Mouse (Mus musculus): Measurements from ENCODE around the gene Tmem59l. TPM values are rescaled to one million over a fixed set of nuclear protein-coding genes. Genes with fewer than 3 reads are reported as not detected.
"Not testable (repeated sequence)": the region's sequence is repeated elsewhere in the genome, so short reads cannot be mapped to it uniquely, and the experiment has no call there.

Gene Tmem59l
- polyA plus RNA-seq, 1 experiment from 2014 or later, result 3.0 TPM

DNA sequence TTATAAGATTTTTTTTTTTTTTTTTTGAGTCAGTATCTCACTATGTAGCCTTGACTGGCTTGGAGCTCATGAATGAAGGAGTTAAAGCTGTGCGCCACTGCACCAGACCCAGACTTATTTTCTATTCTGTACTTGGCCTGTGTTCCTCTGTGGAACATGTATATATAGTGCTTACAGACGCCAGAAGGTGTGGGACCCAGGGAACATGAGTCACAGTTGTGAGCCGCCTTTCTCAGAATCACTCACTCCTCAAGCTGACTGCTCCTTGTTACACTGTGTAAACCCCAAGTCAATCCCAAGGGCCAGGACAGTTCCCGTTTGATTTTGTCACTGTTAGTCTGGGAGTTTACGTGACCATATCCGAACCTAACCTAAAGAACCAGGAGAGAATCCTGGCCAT lies 31.9 kb upstream of the Tmem59l start:
- 91% methylated on average over 6 of the region's 6 CpGs for WGBS
- ATAC-seq (replicated peaks; ENCODE audit: low FRiP score, low read depth) (no peak), DNase-seq (ENCODE audit: low spot score) (no peak)
- no peak overlapping the region for H3K27ac ChIP-seq
- H3K4me3 ChIP-seq (replicated peaks; ENCODE audit: low read depth, low read length), result no peak overlapping the region
- H3K27me3 ChIP-seq (ENCODE audit: insufficient read depth, low read length), result no peaks in the 10 kb centered on the region
- H3K9me3 ChIP-seq (replicated peaks; ENCODE audit: low read length), result no peaks in the 10 kb centered on the region
- H3K9ac ChIP-seq (ENCODE audit: low read depth, low read length), result no peak overlapping the region
- H3K4me2 ChIP-seq (ENCODE audit: low read length), result no peak overlapping the region
- peaks cover 12% of the 10 kb centered on the region; the same call in 1 of the 2 replicates for H3K36me3 ChIP-seq (ENCODE audit: insufficient read depth, low read length)
- H3K4me1 ChIP-seq (replicated peaks; ENCODE audit: insufficient read depth, low read length), result no peaks in the 10 kb centered on the region; the same call in 1 of the 2 replicates
- TF ChIP-seq CTCF (IDR thresholded peaks at IDR 0.05; ENCODE audit: low read depth), result no peak

DNA sequence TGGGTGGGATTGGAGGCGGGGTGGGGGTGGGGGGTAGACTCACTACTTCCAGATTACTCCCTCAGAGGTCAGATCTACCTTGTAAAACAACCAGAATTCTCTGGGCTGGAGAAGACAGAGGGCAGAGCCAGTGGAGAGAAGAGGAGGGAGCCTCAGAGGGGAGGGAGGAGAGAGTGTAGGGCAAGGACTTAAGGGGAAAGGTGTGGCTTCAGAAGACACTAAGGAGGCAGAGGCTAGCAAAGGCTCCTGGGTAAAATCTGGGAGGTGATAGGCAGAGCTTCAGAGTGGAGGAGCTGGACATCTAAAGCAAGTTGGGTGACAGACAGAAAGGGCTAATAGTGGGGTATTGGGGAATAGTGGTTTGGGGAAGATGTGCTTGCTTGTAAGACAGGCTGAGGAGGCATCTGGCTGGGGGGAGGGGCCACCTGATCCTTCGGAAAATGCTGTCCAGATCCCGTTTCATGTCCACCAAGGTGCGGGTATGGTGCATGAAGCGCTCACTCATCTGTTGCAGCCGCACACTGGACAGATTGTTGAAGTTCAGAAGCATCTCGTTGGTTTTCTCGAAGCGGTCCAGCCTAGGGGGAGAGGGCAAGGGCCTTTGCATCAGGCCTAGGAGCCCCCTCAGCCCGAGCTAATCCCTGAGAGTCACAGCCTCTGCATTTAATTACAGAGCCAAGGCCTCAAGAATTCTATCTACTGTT lies 30.9 kb upstream of the Tmem59l start:
- peaks cover 16% of the 10 kb centered on the region for H3K36me3 ChIP-seq (ENCODE audit: insufficient read depth, low read length)
- no peak overlapping the region for H3K9ac ChIP-seq (ENCODE audit: low read depth, low read length)
- no peak overlapping the region for H3K4me3 ChIP-seq (replicated peaks; ENCODE audit: low read depth, low read length)
- H3K27me3 ChIP-seq (ENCODE audit: insufficient read depth, low read length), result no peaks in the 10 kb centered on the region
- no peaks in the 10 kb centered on the region for H3K9me3 ChIP-seq (replicated peaks; ENCODE audit: low read length)
- no peak overlapping the region for H3K4me2 ChIP-seq (ENCODE audit: low read length)
- H3K4me1 ChIP-seq (replicated peaks; ENCODE audit: insufficient read depth, low read length), result no peaks in the 10 kb centered on the region; the same call in 1 of the 2 replicates
- 53% methylated on average over 10 of the region's 10 CpGs for WGBS
- TF ChIP-seq CTCF (IDR thresholded peaks at IDR 0.05; ENCODE audit: low read depth), result no peak
- ATAC-seq (replicated peaks; ENCODE audit: low FRiP score, low read depth), result no peak
- H3K27ac ChIP-seq, result no peak overlapping the region
- no peak for DNase-seq (ENCODE audit: low spot score)

DNA sequence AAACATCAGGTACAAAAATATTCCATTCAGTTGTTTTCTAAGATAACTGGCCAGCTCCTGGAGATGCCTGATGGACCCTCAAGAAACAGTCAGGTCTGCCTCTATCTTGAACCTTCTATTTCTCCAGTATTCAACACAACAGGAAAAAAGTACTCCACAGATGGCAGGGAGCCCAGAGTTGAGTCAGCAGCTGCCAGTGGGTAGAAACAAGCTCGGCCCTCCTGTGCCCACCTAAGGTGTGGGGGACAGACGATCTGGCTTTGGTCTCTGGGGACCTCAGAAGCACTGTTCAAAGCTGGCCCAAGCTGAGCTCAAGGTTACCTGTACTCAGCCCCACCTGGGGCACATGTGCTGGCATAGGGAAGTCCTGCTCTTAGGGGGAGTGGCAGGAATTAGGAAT lies 26.3 kb upstream of the Tmem59l start:
- no peak for TF ChIP-seq CTCF (IDR thresholded peaks at IDR 0.05; ENCODE audit: low read depth)
- 70% methylated on average over 2 of the region's 2 CpGs for WGBS
- no peak overlapping the region for H3K4me3 ChIP-seq (replicated peaks; ENCODE audit: low read depth, low read length)
- no peaks in the 10 kb centered on the region for H3K9me3 ChIP-seq (replicated peaks; ENCODE audit: low read length)
- 0 out of 2 replicates have a peak, but pooled peaks cover 6% of the 10 kb centered on the region for H3K4me1 ChIP-seq (replicated peaks; ENCODE audit: insufficient read depth, low read length)
- H3K9ac ChIP-seq (ENCODE audit: low read depth, low read length), result no peak overlapping the region
- DNase-seq (ENCODE audit: low spot score) (no peak), ATAC-seq (replicated peaks; ENCODE audit: low FRiP score, low read depth) (no peak)
- no peak overlapping the region for H3K27ac ChIP-seq
- H3K4me2 ChIP-seq (ENCODE audit: low read length), result no peak overlapping the region
- no peaks in the 10 kb centered on the region for H3K27me3 ChIP-seq (ENCODE audit: insufficient read depth, low read length)
- peaks cover 16% of the 10 kb centered on the region for H3K36me3 ChIP-seq (ENCODE audit: insufficient read depth, low read length)

DNA sequence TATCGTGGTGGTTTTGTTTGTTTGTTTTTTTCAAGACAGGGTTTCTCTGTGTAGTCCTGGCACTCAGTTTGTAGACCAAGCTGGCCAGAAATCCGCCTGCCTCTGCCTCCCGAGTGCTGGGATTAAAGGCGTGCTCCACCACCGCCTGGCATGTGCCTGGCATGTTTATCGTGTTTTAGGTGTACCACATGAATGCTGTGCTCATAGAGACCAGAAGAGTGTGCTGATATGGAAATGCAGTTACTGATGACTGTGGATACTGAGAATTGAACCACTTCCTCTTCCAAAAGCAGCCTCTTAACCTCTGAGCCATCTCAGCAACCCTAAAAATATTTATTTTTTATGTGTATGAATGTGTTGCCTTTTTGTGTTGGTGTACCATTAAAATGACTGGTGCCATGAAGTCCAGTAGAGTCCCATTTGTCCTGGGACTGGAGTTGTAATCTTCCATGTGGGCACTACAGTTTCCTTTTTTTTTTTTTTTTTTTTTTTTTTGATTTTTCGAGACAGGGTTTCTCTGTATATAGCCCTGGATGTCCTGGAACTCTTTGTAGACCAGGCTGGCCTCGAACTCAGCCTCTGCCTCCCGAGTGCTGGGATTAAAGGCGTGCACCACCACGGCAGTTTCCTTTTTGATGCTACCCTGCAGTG lies 25.2 kb upstream of the Tmem59l start:
- ATAC-seq (replicated peaks; ENCODE audit: low FRiP score, low read depth) (no peak), DNase-seq (ENCODE audit: low spot score) (no peak)
- TF ChIP-seq CTCF (IDR thresholded peaks at IDR 0.05; ENCODE audit: low read depth), result no peak
- Histone ChIP-seq H3K27ac (no peak overlapping the region), H3K4me3 (replicated peaks; ENCODE audit: low read depth, low read length) (no peak overlapping the region), H3K9me3 (replicated peaks; ENCODE audit: low read length) (no peaks in the 10 kb centered on the region), H3K4me2 (ENCODE audit: low read length) (no peak overlapping the region), H3K36me3 (ENCODE audit: insufficient read depth, low read length) (peaks cover 19% of the 10 kb centered on the region), H3K9ac (ENCODE audit: low read depth, low read length) (no peak overlapping the region), H3K4me1 (replicated peaks; ENCODE audit: insufficient read depth, low read length) (0 out of 2 replicates have a peak, but pooled peaks cover 6% of the 10 kb centered on the region), H3K27me3 (ENCODE audit: insufficient read depth, low read length) (no peaks in the 10 kb centered on the region)
- 92% methylated on average over 11 of the region's 11 CpGs for WGBS

DNA sequence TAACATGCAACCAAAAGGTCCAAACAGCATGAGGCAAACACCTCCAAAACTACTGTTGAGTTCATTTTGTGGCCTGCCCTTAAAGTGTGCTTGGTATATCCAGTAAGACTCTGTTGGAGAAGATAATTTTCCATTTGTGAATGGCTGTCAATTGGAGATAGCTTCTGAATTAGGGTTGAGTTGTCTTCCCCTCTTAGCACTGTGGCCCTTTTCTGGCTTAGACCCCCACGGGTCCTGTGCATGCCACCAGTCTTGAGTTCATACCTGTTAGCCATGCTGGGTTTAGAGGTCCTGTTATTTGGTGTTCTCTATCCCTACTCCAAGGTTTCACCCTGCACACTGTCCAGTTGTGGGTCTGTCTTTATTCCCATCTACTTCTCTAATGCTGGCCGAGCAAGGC lies 24.6 kb upstream of the Tmem59l start:
- H3K27me3 ChIP-seq (ENCODE audit: insufficient read depth, low read length), result no peaks in the 10 kb centered on the region
- no peaks in the 10 kb centered on the region for H3K9me3 ChIP-seq (replicated peaks; ENCODE audit: low read length)
- H3K36me3 ChIP-seq (ENCODE audit: insufficient read depth, low read length), result peaks cover 20% of the 10 kb centered on the region
- no peak overlapping the region for H3K4me3 ChIP-seq (replicated peaks; ENCODE audit: low read depth, low read length)
- no peak for DNase-seq (ENCODE audit: low spot score)
- 0 out of 2 replicates have a peak, but pooled peaks cover 6% of the 10 kb centered on the region for H3K4me1 ChIP-seq (replicated peaks; ENCODE audit: insufficient read depth, low read length)
- no peak for ATAC-seq (replicated peaks; ENCODE audit: low FRiP score, low read depth)
- 90% methylated on average over 2 of the region's 2 CpGs for WGBS
- no peak for TF ChIP-seq CTCF (IDR thresholded peaks at IDR 0.05; ENCODE audit: low read depth)
- no peak overlapping the region for H3K27ac ChIP-seq
- H3K4me2 ChIP-seq (ENCODE audit: low read length), result no peak overlapping the region
- H3K9ac ChIP-seq (ENCODE audit: low read depth, low read length), result no peak overlapping the region

DNA sequence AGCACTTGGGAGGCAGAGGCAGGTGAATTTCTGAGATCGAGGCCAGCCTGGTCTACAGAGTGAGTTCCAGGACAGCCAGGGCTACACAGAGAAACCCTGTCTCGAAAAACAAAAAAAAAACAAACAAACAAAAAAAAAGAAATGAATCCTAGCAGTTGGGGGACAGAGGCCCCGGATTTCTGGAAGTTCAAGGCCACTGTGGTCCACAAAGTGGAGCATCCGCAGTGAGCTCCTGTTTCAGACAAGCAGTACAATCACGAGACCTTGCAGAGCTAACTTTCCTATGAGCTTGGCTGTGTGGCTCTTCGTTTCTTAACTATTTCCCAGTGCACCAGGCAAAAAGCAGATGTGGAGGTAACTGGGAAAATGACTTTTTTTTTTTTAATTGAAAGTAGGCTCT lies 24.0 kb upstream of the Tmem59l start:
- not testable (repeated sequence) for DNase-seq (ENCODE audit: low spot score); H3K27me3 ChIP-seq (ENCODE audit: insufficient read depth, low read length); H3K9me3 ChIP-seq (replicated peaks; ENCODE audit: low read length); H3K4me1 ChIP-seq (replicated peaks; ENCODE audit: insufficient read depth, low read length); ATAC-seq (replicated peaks; ENCODE audit: low FRiP score, low read depth); H3K9ac ChIP-seq (ENCODE audit: low read depth, low read length)
- WGBS, result 83% methylated on average over 6 of the region's 6 CpGs
- Histone ChIP-seq H3K36me3 (ENCODE audit: insufficient read depth, low read length) (peaks cover 15% of the 10 kb centered on the region), H3K4me3 (replicated peaks; ENCODE audit: low read depth, low read length) (peak overlapping the region; percentile 84), H3K27ac (peak overlapping the region; percentile 93; the same call in 1 of the 2 replicates), H3K4me2 (ENCODE audit: low read length) (peak overlapping the region; percentile 95)

Data from kidney, postnatal 0 days (tissue).